Mouse (Mus musculus) adrenal gland (tissue): Measurements from ENCODE around the gene Slc38a2.

Experiments used
- intact Hi-C: fragments of 180-260 bp; cut with DNase I; formaldehyde crosslinking; loops from one replicate; pipeline ENCODE4 v1.15.1; 2025
- long read RNA-seq, 2 experiments: library from polyadenylated mRNA; unstranded; transcript quantifications; one replicate each; pipeline ENCODE4 v2.0.0; 2020; ENCODE audit warnings: borderline replicate concordance in 1 of 2; ENCODE audit not compliant: insufficient replicate concordance in 1 of 2

Gene Slc38a2
- long read RNA-seq, experiment 1, full-length matches to known transcripts, result 3 of 26 reads
- long read RNA-seq, experiment 1, partial matches to known transcripts, result 9 of 26 reads
- long read RNA-seq, experiment 1, other reads (novel, unspliced or antisense), result 14 of 26 reads
- long read RNA-seq, experiment 2, partial matches to known transcripts, result 11 of 28 reads
- long read RNA-seq, experiment 2, other reads (novel, unspliced or antisense), result 17 of 28 reads

DNA sequence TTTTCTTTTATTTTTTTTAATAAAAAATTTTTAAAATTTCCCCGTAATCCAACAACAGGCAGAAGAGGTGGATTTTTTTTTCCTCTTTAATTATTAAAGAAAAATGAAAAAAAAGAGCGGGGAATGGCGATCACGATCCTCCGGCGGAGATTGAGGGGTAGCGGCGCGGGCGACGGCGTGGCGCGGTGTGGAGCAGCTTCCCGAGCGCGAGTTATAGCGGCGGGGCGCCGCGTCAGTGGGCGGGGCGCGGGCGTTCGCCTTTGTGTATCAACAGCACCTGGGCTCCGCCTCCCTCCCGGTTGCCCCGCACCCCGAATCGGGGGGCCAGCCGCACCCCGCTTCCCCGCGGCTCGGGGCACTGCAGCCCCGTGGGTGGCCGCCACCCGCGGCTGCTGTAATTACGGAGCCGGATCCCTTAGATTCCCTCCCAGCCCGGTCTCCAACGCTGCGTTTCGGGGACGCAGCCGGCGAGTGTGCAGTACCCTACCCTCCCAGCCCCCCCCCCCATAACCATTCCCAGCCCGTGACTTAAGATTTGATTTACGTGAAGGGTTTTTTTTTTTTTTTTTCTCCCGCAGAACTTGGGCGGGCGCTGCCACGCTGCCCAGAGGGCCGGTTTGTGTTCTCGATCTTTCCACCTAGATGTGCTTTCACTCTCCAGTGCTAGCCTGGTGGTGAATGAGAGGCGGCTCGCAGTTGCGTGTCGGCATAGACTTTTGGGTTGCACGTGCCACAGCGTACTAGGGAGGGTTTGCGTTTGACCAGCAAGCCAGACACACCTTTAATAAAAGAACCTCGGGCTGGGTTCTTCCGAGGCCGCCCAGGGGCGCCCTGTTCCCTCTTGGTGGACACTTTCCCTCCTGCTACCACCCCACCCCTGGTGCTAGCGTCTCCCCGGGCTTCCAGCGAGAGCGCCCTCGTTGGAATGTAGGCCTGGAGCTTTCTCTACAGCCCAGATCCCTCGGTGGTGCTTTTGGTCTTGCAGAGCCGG is at the start of gene Slc38a2:
TSS of gene Slc38a2 (minus strand) at position 210 of the 991 bp plus-strand sequence.
- intact Hi-C loops, result loop anchor here (5.0 kb wide), 1 partner anchor 237 kb away; no protein-coding TSS in a partner anchor

DNA sequence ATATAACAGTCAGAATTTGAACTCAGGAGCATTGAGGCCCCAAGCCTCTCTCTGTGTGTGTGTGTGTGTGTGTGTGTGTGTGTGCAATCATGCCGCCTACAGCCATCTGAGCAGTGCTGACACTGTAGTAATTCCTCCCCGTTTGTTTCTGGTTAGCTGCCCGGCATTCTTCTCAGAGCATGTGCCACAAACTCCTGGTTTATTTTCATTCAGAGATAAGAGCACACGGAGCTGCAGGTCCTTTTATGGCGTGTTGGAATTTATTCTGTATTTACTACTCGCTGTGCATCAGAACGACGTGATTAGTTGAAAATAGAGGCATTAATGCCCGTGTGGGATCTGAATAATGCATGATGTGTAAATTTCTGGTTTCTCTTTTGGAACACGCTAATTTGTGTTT is 49.6 kb upstream of the Slc38a2 start:
- intact Hi-C loops, result no loop called here

DNA sequence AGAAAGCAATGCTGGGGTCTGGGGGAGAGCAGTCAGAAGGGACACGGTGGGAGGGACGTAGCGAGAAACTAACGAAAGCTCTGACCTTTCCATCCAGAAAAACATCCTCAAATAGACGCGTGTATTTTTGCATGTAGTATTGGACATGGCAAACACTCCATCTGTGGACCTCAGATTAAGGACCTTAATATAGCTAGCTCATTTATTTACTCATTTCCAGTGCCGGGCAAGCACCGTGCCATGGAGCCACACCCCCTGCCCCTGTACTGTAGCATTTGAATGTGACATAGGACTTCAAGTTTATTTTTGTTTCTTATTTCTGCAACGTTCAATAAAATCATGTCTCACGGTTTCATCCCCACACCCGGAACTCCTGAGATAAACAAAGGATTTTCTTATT is 48.0 kb upstream of the Slc38a2 start:
- intact Hi-C loops, result no loop called here

DNA sequence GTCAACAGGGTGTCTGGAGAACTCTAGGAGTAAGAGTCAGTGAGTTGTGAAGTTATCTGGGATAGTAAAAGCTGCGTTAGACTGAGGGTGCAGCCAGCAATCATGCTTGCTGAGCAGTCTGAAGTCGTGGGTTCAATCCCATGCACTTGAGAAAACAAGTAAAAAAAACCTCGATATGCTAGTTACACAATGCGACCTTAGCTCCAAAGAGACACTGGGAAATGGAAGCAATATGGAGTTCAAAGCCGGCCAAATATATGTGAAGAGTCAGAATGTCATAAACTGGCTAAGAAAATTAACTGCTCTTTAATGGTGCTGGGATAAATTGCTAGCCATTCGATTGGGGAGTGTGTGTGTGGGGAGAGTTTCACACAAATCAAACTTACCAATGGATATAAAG is 47.5 kb upstream of the Slc38a2 start:
- intact Hi-C loops, result no loop called here

DNA sequence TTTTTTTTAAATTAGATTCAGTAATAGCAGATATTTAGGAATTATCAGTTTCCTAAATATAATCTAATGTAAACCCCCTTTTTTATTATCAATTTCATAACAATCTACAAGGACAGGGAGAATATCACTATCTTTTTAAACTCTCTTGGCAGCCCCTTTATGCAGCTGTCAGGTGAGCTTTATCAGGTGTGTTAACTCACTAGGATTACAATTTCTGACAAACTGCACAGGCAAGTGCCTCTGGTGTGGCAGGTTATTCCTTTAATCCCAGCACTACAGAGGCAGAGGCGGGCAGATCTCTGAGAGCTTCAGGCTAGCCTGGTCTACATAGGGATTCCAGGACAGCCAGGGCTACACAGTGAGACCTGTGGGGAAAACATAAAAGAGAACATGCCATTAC is 45.8 kb upstream of the Slc38a2 start:
- intact Hi-C loops, result no loop called here

DNA sequence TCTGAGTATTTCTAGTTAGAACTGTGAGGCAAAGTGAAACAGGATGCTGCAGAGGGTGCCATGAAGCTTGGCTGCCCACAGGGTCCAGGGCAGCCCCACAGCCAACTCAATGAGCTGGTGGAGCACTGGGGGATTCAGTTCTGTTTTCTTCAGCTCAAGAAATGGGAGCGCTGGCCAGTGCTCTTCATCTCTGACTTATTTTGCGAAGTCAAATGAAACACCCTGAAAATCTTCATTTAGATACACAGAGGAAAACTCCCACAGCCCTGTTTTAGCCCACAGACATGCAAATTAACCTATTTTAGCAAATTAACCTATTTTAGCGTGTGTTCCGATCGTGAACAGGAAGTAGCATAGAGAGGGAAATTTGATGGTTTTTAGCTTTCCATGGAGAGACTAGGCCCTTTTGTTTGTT is 45.4 kb upstream of the Slc38a2 start:
- intact Hi-C loops, result no loop called here

DNA sequence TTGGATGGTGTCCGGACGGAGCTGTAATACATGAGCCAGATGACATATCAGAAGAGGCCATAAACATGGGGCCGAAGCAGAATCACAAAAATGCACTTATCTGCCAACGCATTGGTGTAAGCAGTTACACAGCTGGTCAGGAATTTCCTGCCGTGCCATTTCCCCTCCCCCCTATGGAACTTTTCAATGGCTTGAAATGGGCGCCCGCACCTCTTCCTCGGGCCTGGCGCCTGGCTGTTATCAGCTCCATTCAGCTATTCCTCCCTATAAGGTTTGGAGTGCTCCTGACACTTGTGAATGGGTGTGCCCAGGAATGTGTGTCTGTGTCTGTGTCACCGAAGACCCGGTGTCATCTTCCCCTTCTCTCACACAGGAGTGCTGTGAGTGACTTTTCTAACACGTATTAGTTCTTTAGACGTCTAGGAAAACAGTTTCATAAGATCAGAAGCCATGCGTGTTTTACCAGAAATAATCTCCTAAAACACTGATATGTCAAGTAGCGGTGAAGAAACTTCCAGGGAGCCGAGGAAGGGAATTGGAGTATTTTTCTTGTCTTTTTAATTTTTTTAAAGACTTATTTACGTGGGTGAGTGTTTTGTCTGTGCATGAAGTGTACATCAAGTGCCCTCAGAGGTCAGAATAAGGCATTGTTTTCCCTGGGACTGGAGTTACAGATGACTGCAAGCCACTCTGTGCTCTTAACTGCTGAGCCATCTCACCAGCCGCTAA is 44.8 kb upstream of the Slc38a2 start:
- intact Hi-C loops, result no loop called here

DNA sequence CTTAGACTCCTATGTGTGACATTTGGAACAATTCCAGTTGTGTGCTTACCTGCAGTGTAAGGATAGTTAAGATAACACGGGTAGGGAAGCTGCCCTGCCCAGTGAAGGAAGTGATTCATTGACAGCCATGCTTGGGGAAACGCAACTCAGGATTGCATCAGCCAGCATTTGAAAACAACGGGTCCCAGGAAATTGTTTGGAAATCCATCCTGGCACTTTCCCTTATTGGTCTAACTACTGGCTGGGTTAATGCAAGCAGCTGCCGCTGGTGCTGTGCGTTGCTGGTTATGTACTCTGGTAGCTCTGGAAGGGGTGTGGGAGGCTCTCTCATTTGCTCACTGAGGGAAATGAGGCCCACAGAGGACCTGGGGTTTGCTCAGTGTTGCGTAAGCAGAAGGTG is 43.7 kb upstream of the Slc38a2 start:
- intact Hi-C loops, result no loop called here

DNA sequence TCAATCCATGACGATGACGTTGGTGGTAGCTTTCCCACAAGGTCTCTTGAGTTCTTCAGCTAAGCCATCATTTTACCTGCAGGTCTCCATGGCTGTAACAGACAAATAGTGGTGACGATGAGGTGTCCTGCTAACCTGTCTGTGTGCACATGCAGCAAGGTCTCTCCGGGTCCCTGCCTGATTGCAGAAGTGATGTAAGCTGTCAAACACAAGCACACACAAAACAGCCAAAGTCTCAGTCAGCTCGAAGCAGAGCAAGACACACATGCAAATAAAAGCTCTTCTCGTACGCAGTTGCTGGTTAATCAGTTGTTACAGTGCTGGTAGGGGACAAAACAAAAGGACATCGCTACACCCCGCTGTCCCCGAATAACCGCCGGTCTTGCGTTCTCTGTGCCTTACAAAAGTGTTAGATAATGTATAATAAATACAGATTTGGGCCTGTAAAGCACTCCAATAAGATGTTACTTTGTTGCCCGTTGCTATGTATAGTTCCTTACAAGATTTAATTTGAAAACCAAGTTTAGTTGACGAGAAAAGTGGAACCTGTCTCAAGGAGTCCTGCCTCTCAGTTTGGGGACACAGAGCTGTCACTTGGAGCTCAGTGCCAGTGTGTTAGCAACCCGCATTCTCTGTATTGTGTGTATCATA is 43.2 kb upstream of the Slc38a2 start:
- intact Hi-C loops, result no loop called here

DNA sequence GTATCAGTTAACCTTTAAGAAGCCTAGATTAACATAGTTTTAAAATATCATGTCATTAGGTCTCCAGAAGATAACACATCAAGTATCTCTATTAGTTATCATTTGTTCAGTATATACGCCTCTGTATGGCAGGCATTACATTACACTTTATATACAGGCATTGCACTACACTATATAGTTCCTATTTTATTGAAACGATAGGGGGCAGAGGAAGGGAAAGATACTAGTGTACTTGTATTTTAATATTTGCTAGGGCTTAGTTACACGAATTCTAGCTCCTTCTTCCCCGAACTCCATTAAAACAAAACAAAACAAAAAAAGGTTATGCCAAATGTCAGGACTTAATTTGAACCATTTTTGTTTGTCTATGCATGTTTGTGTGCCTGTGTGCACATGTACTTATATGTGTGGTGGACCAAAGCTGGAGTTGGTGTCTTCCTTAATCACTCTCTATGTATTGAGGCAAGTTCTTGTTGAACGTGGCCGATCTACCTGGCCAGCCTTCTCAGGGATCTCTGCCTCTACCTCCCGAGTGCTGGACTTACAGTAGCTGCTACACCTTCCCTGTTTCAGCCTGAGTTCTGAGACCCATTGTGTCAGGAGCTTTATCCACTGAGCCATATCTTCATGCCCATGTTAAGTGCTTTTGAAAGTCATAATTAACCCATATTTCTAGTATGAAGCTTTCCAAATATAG is 41.5 kb upstream of the Slc38a2 start:
- intact Hi-C loops, result no loop called here

DNA sequence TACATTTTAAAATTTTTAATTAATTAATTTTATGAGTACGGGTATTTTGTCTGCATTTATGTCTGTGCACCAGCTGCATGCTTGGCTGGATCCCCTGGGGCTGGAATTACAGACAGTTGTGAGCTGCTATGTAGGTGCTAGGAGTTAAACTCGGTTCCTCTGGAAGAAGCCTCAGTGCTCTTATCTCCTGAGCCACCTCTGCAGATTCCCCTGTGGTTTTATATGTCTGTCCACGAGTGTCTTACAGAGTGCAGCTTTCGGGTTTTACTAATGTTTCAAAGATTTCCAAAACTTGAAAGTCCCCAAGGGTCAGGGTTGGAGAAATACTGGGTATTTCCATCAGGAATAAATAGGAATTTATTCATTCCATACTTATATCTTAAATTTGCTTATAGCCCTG is 40.6 kb upstream of the Slc38a2 start:
- intact Hi-C loops, result no loop called here

DNA sequence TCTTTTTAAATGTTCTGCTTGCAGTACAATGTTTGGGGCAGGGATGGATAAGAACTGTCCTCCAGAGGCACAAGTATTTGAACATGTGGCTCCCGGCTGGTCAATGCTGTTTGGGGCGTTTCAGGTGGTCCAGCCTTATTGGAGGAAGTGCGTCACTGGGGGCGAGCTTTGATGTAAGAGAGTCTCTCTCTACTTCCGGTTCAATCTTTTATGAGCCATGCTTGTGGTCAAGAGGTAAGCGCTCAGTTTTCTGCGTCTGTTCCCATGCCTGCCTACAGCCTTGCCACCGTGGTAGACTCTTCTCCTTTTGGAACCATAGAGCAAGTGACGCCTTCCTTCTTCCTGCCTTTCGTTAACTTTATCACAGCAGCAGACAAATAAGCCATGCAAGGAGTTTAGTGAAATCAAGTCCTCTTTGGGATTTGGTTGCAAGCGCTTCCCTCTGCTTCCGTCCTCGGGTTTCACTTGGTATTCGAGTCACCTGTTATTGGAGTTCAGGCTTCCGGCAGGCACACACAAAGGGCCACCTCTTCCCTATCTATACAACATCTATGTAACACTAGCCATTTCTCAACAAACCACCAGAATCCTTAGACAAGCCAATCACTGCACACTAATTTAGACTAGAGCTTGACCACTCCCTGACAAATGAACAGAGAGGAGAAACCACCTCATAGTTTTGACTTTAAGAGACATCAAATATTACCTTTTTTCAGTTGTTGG is 37.3 kb upstream of the Slc38a2 start:
- intact Hi-C loops, result no loop called here

DNA sequence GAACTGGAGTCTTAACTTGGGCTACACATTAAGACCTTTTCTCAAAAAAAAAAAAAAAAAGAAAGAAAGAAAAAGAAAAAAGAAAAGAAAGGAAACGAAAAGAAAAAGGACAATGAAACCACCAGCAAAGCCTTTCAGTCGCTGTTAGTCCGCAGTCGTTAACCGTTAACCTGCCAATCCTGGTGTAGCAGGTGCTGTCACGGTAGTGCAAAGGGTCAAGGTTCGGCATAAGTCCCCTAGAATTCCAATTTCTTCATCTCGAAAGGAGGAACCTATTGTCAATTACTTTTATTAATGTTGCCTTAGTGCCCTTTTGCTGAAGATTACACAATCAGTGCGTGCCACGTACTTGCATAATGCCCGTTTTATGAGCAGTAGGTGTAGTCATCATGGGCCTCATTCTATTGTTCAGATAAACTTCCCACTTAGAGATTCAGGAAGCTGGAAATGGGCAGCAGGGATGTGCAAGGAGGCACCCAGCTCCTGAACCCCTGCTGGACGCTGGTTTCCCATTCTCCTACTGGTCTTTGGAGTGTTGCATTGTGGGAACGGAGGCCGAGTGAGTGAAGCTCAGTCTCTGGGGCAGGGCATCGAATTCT is 36.1 kb upstream of the Slc38a2 start:
- intact Hi-C loops, result no loop called here

DNA sequence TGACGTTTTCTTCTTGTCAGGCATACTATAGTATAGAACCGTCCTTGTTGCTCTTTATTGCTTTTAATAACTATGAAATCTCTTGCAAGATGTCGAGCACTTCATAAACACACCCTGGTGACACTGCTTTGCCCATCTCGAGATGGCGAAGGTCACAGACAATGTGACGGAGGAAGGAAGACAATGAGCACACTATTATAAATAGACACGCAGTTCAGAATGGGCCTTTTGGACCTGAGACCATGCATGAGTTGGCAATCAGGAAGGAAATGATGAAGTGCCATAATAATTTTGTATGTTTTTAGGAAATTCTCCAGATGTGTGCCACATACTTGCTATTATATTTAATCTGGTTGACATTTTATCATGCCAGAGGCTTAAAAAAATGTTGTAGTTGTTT is 34.9 kb upstream of the Slc38a2 start:
- intact Hi-C loops, result no loop called here

DNA sequence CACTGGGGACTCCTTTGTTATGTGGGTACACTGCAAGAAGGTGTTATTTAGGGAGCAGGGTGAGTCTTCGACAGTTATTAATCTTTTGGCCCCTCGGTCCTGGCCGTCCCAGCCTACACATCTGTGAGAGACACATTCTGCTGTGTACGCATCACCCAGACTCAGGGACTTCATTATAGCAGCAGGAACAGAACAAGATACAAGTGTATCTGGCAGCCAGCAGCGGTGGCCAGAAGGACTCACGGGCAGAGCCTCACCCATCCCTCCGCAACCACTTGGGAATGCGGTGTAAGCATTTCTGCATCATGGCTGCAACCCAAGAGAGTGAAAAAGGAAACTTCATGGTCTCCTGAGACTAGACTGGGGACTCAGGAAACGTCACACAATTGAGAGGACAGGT is 30.9 kb upstream of the Slc38a2 start:
- intact Hi-C loops, result no loop called here

DNA sequence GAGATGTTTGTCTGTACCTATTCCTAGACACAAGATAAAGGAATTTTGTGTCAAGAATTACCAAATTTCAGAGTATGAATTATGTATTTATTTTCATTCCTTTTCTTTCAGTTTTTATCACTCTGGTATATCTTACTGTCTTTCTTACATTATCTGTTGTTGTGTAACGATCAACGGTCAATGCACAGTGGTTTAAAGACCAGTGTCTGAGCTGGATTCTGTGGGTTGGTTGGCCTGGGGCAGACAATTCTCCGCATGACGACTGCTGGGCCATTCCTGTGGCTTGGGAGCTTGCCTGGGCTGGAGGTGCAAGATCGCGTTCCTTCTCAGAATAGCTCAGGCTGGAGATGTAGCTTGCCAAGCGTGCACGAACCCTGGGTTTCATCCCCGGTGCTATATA is 30.3 kb upstream of the Slc38a2 start:
- intact Hi-C loops, result no loop called here

DNA sequence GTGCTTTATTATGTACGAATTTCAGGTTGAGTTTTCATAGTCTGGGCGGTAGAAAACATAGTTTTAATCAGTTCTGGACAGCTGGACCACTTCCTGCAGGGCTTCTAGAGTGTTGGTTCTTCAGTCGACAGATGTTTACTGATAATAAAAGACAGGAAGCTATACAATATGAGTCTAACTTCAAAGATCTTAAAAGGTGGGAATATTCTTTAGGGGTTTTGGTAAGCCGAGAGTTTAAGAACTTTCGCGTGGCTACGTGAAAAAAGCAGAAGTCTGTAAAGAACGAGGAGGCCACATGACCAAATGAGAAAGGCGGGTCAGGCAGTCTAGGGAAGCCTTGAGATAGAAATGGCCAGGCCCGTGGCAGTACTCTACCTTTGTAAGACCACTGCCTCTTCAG is 29.5 kb upstream of the Slc38a2 start:
- intact Hi-C loops, result no loop called here

DNA sequence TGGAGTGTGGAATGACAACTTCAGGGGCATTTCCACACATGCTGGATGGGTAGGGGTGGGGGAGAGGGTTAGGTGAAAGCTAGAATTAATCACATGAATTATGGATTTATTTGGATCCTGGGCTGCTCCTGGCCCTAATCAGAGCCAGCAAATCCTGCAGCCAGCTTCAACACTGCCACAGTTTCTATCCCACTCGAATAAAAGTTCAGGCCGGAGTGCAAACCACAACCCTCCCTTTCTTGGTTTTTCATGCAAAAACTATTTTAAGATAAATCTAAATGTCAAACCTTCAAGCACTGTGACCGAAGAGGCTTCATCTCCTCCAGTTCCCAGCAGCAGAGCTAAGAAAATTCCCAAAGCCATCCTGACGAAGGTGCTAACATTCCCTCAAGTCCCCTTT is 28.8 kb upstream of the Slc38a2 start:
- intact Hi-C loops, result no loop called here

DNA sequence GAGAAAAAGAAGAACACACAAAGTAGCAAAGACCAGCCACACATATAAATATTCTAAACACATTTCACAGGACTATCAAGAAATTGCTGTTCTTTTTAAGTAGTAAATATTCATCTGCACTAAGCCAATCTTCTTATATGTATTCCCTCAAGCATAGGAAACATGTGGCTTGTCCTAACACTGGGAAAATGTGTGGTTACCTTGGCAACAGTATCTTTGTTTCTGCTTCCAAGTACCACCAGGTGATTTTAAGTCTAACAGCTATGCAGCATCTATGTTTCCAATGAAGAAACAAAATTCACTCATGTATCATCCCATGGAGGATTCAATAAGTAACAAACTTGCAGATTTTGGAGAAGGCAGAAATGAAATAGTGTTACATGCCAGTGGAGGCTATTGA is 25.0 kb upstream of the Slc38a2 start:
- intact Hi-C loops, result no loop called here

DNA sequence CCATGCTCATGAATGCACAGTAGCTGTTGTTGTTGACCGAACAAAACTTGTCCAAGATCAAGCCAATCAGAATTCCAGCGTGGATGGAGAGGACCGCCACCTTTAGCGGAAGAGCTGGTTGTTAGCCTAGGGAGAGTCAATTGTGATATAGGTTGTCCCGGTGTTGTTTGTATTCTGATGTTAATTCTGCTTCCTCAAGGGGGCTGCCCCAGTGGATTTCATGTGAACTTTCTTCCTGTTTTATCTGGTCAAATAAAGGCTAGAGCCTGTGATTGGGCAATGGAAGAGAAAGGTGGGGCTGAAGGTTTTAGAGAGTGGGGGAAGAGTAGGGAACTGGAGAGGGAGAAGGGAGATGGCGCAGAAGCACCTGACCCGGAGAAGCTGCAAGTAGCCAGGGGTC is 22.7 kb upstream of the Slc38a2 start:
- intact Hi-C loops, result no loop called here
